Mouse (Mus musculus) ES-CJ7 (cell line): ENCODE results near the gene 0610009B22Rik.
A peak's percentile ranks its signal among the peaks of the same experiment; 100 is the strongest.

Experiments used
- DNase-seq: peaks from one replicate; pipeline ENCODE4 v3.0.0; 2011; ENCODE audit warnings: low read depth, low spot score

The 0610009B22Rik gene

DNA sequence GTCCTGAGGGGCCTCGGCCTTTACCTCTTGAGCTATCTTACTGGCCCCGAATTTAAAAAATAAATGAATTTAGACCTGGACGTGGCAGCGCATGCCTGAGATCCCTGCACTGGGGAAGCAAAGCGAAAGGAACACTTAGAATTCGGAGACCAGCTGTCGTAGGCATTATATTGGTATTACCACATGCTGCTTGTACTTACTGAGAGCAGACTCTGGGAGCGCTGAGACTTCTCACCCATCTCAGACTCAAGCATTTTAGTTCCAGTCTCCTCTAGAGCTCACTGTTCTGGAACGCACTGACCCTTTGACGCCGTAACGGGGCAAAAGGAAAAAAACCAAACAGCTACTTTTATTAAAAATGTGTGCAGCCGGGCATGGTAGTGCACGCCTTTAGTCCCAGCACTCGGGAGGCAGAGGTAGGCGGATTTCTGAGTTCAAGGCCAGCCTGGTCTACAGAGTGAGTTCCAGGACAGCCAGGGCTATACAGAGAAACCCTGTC is 26.8 kb downstream of the 0610009B22Rik start:
- DNase-seq = peak; percentile 45

- peak; percentile 50 for DNase-seq
Observed at GRCm38 (mm10) chr11:51658705-51659104, 30.0 kb downstream of the 0610009B22Rik start.

DNA sequence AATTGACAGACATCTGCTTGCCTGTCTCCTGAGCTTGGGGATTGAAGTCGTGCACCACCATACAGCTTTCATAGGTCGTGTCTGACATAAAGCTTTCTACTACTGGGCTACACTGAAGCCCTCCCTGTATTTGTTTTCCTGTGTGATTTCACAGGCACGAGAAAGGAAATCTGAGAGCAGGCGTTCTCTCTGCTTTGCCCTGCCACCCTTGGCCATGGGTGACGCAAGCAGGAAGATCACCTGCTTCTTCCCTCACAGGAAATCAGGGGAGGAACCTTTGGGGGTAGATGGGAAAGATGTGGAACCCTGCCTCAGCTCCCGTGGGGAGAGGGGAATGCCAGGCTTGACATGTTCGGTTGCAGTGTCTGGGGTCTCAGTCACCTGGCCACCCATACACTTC is 30.4 kb downstream of the 0610009B22Rik start:
- no peak for DNase-seq

DNA sequence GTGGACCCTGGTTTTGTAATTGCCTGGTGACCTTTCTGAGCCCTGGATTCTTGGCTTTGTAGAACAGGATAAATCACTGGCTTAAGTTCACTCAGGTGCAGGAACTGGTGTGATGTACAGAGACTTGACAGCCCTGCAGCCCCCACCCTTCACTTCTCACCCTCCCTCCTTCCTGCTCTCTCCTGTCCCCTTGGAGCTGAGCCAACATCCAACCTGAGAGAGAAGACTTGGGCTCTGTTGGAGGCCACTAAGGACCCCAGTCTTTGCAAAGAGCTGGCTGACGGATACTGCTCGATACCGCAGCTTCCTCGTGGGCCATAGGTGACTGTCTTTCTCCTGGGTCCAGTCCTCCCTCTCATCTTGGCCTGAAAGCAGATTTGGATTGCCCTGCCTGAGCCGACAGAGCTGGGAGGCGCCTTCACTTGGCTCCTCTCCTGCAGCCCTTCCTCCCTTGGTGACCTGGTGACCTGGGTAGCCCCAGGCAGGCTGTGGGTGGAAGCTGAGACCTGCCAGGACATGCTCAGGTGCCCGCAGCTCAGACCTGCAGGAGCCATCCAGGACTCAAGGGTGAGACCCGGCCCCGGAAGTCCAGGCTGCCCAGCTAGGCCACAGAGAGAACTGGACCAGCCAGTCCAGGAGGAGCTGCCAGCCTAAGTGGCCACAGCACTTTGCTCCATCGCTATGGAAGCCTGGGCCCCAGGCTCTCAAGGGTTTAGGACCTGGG is 31.7 kb downstream of the 0610009B22Rik start:
- no peak for DNase-seq

GRCm38 (mm10) chr11:51654891-51655290 is 33.8 kb downstream of the 0610009B22Rik start:
- DNase-seq = no peak

- no peak for DNase-seq
Observed at GRCm38 (mm10) chr11:51653736-51654135, 34.9 kb downstream of the 0610009B22Rik start.

DNA sequence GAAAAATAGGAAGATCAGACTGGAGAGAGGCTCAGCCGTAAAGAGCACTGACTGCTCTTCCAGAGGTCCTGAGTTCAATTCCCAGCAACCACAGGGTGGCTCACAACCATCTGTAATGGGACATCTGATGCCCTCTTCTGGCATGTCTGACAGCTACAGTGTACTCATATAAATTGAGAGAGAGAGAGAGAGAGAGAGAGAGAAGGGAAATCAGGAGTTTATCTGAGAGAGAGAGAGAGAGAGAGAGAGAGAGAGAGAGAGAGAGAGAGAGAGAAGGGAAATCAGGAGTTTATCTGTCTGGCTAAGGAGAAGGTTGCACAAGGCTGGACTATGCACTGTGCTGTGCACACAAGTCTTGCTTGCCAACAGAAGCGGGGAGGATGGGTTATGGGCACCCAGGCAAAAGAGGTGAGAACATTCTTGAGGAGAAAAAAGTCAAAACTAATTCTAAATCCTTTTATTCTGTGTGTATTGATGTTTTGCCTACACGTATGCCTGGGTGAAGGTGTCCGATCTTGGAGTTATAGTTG is 35.7 kb downstream of the 0610009B22Rik start:
- no peak for DNase-seq

DNA sequence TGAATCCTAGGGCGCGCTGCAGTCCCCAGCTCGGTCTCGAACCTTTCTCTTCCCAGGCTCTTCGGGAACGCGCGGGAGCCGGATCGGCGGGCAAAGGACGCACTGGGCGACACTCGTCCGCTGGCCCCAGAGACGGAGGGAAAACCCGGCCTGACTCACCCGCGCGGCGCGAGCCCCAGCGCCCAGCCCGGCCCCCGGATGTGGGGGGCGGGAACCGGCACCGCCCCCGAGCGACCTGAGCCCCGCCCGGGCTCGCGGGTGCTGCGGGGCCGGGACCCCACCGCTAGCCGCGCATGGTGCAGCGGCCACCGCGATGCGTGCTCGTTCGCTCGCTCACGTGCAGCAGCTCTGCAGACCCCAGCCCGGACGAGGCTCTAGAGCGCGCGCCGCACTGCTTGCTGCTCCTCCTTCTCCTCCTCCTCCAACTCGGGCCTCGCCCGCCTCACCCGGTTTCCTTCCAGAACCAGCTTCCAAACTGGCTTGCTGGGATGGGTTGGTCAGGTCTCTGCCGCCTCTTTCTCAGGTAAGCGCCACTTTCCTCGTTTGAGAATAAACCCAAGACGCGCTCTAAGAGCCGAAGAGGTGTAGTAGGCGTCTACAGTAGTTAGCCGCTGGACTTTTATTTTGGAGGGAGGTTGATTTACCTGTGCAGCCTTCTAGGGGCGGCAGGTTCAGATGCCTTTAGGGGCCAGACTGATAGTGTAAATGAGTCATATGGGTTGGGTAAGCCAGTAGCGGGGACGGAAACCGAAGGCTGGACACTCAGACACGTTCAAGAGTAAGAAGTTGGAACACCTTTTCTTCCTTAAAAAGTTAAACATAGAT is 37.8 kb downstream of the 0610009B22Rik start, which contains the start of the genes N4bp3 and D930048N14Rik:
TSS of gene N4bp3 (minus strand) at position 152 of the 825 bp plus-strand sequence.
TSS of gene D930048N14Rik (plus strand) at position 264 of the 825 bp plus-strand sequence.
- peak; percentile 65 for DNase-seq

- DNase-seq = peak; percentile 40
Observed at GRCm38 (mm10) chr11:51650261-51650660, 38.4 kb downstream of the 0610009B22Rik start.

DNA sequence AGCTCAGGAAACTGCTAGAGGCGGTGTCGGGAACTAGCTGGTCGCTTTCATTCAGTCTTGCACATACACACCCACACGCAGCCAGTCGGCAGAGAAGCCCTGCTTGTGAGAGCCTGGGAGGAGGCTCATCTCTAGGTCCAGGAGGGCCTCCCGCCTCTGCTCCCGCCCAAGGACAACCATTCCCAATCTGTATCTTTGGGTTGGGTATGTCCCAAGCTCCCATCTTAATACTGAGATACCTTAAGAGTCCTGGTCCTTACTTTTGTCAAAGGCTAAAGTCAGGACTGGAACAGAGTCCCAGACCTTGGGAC is 38.8 kb downstream of the 0610009B22Rik start:
- peak; percentile 71 for DNase-seq

DNA sequence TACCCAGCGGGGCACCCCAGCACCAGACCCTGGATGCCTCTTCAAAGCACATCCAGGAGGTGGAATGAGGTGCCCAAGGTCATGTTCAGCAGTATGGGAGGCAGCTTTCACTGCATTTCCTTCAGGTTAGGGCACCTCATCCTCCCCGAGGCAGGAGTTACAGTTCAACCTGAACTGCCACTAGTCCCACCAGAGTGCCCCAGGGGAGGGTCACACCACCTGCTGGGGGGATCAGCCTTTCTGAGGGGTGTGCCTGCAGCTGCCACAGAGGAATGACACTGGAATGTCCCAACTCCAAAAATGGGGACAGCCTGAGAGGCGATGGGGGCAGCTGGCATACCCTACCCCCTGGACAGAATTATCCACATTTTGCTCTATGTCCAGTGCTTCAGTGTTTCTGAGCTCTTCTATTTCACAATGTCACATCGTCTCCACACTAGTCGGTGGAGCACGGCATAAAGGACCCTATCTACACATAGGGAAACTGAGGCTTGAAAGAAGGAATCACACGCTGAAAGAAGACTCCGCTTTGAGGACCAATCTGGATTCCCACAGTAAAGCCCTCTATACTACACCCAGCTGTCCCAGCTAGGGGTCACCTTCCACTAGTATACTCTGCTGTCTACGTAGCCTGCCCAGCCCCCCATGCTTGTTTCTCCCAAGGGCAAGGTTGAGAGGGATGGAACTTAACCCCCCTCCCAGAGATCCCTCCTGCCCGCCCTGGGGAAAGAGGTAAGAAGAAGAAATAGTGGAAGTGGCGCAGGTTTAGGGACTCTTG is 39.4 kb downstream of the 0610009B22Rik start:
- peak; percentile 70 for DNase-seq

- peak; percentile 84 for DNase-seq
Observed at GRCm38 (mm10) chr11:51648566-51648965, 40.1 kb downstream of the 0610009B22Rik start.

DNA sequence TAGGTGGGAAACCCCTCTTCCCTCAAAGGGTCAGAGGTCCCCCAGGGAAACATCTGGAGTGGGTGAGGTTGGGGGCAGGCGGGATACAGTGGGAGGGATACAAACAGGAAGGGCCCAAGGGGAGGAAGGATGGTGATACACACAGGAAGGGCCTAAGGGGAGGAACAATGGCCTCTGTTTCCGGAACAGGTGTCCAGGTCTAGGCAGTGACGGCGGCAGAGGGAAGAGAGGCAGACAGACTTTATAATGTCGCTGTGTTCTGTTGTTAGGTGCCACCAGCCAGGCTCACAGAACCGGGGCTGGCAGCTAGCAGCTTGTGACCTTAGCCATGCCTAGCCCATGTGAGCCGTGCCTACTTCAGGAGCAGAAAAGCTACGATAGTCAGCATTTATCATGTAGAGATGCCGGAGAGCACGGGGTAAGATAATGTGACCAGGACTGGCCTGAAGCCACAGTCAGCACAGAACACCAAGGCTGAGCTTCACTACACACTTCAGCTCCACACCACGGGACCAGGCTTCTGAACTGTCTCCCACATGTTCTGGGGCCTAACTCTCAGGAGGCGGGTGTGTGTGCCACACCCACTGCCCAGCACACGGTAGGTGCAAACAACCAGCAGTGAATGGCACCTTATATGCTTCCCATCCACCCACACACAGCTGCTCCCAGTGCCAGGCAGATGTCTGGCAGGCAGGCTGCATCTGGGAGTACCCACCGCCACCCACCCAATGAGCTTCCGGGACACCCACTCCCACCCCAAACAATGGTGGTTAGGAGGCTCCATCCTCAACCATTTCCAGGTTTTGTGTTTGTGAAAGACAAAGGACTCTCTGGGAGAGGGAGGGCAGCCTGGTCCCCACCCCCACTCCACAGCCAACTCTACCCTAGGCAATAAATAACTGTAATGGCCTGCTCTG is 41.7 kb downstream of the 0610009B22Rik start:
- DNase-seq = peak; percentile 76

DNA sequence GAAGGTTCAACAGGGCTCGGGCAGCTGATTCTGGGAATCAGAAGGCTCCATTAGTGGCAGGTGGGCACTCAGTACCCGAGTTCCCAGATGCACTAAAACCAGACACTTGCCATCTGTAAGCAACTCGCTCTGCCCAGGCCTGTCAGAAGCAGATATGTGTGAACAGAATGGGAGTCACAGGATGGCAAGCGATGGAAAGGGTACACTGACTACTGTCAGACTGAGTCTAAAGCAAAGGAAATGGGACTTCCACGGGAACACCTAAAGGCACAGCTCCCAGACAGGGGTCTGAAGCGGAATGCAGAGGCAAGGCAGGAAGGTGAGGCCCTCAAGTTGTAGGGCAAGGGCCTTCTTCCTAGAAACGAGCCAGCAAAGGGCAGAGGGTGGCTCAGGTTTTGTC is 42.4 kb downstream of the 0610009B22Rik start:
- DNase-seq = no peak

- no peak for DNase-seq
Observed at GRCm38 (mm10) chr11:51645293-51645692, 43.4 kb downstream of the 0610009B22Rik start.

DNA sequence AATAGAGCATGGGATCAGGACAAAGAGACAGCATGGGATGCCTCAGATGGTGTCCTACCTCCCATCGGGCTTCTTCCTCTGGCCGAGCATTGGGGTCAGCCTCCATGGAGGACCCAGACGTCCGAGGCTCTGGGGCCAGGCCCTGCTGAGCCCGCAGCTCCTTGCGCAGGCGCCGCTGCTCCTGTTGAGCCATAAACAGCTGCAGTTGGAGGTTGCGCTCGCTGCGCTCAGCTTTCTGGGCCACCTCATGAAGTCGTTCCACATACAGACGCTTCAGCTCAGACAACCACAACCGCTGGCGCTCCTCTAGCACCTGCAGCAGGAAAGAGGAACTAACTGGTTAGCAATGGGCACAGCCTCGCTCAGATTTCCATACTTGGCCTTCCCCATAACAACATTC is 44.5 kb downstream of the 0610009B22Rik start:
- no peak for DNase-seq

DNA sequence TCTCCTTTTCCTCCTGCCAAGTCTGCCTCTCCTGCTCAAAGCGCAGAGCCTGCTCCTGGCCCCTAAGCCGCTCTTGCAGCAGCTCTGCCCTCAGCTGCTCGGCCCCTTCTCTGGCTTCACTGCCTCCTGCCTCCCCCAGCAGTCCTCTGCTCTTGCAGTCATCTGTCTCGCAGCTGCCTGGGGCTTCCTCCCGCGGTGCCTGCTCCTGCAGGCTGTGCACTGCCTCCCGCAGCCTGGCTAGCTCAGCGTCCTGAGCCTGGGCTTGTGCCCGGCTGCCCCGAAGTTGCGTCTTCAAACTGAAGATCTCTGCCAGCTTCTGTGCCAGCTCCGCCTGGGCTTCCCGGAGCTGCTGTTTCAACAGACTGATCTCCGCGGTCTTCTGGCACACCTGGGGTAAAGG is 44.9 kb downstream of the 0610009B22Rik start:
- no peak for DNase-seq

DNA sequence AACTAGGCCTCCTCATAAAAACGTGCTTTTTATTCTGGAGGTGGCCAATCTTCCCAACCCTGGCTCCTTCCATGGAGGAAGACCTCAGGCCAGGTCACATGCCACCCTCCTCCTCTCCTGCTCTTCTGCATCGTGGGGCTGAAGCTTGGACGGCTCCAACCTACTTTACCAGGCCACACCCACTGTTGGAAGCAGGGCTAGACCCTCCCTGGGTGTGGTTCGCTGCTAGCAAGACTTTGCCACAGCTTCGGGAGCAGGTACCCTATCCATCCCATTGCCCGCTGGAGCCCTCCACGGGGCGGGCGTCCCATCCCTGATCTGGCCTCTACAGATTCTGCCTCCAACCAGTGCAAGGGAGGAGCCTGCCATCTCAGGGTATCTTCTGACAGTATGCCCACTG is 45.5 kb downstream of the 0610009B22Rik start:
- peak; percentile 69 for DNase-seq

GRCm38 (mm10) chr11:51640748-51641147 is 47.9 kb downstream of the 0610009B22Rik start:
- DNase-seq = no peak

- DNase-seq = no peak
Observed at GRCm38 (mm10) chr11:51638497-51638896, 50.2 kb downstream of the 0610009B22Rik start.
